Mouse (Mus musculus): Measurements from ENCODE around the gene Dicer1.
"Not testable (repeated sequence)": the region's sequence is repeated elsewhere in the genome, so short reads cannot be mapped to it uniquely, and the experiment has no call there.

Dicer1 gene

DNA sequence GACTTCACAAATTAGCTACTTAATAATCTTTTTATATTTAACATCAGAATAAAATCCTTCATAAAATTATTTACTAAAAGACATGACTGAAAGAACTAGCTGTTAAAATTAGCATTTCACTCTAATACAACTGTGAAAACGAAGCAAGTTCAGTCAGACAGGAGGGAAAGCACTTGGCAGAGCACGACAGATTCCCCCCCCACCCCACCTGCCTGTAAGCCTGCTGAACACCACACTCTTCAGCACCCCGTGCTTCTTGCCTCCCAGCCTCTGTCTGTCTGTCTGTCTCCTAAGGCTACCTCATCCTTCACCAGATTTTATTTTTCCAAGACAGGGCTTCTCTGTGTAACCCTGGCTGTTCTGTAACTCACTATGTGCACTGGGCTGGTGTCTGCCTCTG lies 12.8 kb downstream of the Dicer1 start:
- no peak for DNase-seq

GRCm38 (mm10) chr12:104738446-104738845 lies 13.3 kb downstream of the Dicer1 start:
- no peak for DNase-seq

DNA sequence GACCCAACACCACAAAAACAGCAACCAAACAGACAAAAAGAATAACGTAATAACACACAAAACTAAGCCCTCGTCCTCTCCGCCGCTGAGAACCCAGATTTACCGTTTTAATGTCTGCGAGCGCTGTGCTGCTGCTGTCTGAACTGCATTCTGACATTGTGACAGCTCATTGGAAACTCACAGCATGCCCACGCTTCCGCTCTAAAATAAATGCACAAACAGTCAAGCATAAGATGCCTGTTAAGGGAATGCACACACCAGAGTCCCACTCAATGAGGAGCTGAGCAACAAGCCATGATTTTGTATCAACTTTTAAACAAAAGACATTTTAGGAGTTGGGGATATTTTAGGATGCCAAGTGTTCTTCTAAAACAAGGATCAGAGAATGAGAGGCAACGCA lies 14.1 kb downstream of the Dicer1 start:
- no peak for DNase-seq

DNA sequence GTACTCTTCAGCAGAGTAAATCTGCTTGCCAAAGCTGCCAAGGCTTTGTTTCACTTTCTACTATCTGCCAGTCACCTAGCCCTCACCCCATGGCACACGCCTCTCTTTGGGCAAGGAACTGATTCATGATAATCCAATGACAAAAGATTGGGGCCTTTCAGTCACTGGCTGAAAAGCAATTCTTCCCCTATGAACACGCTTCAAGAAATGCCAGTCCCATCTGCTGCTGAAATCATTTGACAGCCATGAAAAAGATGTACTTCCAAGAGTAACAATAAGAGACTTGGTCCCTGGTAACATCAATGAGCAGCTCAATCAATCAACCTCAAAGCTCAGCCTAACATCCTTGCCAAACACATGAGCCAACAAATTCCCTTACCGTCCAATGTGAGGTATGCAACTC lies 15.8 kb downstream of the Dicer1 start:
- DNase-seq, result no peak

DNA sequence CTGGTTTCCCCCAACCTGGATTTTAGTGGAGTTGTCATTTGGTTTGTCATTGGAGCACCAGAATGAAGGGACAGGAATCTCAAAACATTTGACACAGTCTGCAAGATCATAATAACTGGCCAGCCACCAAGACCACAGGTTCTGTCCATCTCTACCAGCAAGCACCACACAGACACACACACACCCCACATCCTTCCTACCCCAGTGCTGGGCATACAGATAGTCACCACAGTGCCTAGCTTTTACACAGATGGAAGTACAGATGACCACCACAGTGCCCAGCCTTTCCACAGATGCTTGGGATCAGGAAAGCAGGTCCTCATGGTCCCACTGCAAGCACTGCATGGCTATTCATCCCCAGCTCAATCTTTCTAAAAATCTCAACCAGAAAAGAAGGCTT lies 18.6 kb downstream of the Dicer1 start:
- no peak for DNase-seq

DNA sequence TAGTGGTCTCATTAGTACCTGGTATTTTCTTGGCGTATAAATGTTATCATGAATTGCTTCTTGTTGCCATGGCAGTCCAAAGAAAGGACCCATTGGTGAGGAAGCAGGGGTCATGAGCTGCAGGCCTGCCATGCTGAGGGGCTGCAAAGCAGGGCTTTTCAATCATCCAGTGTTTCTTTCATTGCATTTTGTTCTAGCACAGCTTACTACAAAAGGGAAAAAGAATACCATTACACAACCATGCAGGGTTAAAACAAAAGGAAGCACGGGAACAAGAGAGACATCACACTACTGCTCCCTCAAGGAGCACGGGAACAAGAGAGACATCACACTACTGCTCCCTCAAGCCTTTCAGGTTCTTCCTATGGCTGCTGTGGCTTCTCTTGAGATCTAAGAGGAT lies 20.0 kb downstream of the Dicer1 start:
- no peak for DNase-seq

GRCm38 (mm10) chr12:104726436-104726835 lies 25.3 kb downstream of the Dicer1 start:
- DNase-seq, result not testable (repeated sequence)

DNA sequence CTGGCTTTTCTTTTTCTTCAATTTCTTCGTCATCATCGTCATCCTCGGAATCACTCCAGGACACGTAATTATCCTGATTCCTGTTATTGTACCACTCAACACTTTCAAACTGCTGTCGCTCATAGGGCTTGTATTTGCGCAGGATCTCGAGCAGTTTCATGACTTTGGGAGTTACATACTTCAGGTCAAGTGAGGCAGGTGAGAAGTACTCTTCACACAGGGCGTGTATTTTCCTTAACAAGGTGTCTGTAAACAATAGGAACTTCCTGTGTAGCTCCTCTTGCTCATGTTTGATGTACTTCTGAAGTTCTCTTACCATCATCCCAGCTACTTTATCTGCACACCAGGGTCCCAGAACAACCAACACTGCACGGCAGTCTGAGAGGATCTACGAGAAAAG lies 29.7 kb downstream of the Dicer1 start:
- no peak for DNase-seq

DNA sequence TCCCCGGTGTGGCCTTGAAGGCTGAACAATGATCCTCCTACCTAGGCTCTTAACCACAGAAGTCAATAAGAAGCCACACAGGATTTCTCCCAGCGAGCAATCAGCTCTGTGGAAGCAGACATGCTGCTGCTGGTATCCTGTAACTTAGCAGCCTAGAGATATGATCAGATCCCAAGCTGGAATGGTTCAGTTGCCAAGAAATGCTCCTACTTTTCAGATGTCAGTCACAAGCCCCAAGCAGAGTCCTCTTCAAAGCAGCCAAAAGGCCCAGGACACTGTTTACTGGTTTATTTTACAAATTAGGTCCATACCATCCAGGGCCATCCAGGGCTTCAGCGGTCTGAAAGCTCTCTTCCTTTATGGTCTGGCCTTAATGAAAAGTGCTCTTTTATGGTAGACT lies 30.7 kb downstream of the Dicer1 start:
- no peak for DNase-seq

- DNase-seq, result no peak
Observed at GRCm38 (mm10) chr12:104718956-104719355, 32.8 kb downstream of the Dicer1 start.

DNA sequence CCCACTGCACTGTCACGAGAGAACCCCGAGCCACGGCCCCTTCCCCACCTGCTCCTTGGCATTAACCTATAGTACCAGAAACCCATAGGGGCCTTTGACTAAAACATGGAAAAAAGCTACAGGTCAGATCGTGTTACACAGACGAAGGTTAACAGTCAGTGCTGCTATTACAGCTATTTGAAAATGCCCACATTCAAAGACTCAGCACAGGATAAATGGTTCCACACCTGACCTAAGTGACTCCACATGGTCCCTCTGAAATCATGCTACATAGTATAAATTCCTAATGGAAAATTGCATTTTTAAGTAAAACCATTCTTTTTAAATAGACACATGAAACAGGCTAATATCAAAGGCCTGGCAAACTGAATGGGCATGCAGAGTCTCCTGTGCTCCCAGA lies 35.3 kb downstream of the Dicer1 start:
- DNase-seq, result no peak

DNA sequence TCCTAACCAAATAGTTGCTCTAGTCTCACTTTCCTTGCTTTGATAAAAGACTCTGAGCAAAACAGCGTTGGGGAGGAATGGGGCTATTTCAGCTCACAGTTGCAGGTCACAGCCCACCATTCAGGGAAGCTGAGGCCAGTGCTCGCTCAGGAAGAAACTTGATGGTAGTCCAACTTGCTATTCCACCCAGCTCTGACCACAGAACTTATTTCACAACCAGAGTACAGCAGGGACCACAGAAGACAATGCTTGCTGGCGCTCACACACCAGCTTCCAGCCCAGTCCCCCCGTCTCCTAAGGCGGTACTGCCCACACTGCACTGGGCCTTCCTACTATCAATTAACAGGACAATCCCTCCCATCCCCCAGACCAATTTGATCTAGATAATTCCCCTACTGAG lies 36.3 kb downstream of the Dicer1 start:
- no peak for DNase-seq

DNA sequence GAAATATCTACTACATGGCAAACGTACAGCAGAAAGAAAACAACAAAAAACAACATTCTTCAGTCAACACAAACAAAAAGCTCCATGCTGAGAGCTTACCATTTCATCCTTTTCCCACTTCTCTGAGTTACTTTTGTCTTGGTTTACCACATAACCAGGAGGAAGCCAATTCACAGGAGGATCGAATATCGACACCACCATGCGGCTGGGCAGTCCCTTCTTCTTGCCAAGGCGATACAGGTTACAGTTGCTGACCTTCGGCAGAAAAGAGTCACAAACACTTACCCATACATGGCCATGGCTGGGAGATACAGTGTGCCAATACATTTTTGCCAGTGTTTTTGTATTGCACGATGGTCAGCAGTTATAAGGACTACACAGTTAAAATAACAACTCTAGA lies 51.5 kb downstream of the Dicer1 start:
- no peak for DNase-seq

DNA sequence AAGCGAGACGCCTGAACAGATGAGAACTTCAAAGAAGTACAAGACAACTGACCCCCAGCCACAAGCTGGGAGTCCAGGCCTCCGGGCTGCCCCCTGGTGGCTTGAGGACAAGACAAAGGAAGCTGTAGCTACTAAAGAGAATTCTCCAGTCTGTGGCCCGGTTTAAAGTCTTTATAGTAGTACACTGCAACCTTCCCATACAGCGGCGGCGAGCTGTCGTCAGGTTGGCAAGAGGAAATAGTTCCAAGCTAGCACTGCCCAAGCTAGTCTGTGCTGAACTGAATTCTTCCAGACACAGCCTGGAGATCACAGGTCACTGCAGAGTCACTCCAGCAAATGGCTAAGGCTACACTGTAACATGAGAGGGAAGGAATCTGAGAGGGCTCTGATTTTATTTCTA lies 52.0 kb downstream of the Dicer1 start:
- DNase-seq, result peak; percentile 40

- DNase-seq, result no peak
Observed at GRCm38 (mm10) chr12:104695514-104695913, 56.2 kb downstream of the Dicer1 start.

- DNase-seq, result no peak
Observed at GRCm38 (mm10) chr12:104692864-104693263, 58.9 kb downstream of the Dicer1 start.

DNA sequence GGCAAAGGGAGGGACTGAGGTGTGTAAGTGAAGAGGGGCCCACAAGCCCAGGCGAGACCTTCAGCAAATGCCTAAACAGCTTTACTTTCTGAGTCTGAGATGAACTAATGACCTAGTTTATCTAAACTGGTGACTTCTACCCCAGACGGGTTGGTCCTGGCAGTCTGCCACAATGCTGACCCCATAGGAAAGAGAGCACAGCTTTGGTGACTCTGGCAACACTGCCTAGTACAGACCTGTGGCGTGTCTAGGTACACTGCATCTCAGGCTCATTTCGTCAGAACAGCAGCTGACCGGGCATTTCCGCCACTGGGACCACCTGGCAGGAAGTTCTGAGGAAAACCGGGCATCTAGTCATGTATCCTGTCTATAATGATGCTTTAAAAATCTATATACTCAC lies 61.3 kb downstream of the Dicer1 start:
- DNase-seq, result no peak

- DNase-seq, result no peak
Observed at GRCm38 (mm10) chr12:104688870-104689269, 62.9 kb downstream of the Dicer1 start.

GRCm38 (mm10) chr12:104684411-104684931 lies 67.3 kb downstream of the Dicer1 start:
- DNase-seq, result no peak

DNA sequence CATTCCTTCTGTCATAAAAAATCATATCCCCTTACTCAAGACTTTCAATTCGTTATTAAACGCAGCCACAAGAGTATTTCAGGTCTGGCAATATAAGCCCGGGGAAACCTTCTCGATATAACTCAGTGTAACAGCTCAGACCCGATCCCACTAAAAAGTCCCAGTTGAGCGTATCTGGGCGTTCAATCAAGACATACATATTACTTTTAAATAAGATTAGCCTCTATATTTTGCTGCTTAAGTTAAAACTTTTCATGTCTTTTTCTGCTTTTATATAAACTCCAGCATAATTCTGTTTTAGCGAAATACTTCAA lies 72.0 kb downstream of the Dicer1 start:
- DNase-seq, result no peak

DNA sequence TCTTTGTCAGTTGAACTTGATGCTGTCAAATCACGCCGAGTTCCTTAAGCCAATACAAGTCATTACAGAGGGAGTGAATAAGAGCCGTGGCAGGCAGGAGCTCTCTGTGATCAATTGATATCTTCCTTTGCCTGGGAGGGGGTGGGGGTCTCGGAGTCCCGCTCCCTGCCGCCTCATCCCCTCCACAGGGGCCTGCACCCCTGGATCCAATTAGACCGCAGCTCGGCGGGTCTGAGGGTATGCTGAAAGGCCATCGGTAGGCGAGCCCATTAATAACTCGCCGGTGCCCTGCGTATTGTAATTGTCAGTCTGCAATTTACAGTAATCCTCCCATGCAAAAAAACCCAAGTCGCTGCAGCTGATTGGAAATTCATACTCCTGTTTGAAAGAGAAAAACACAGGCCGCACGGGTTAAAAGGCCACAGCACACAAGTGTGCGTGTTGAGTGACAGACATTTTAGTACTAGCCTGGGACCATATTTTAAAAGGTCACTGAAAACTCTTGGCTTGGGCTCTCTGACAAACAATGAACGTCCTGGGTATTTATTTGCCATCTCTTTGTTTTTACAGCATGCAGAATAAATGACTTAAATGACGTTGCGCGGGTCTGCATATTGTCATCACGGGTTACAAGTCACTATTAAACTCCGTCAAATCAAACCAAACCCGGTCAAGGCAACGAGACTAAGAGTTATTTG lies 72.5 kb downstream of the Dicer1 start:
- DNase-seq, result no peak

GRCm38 (mm10) chr12:104678462-104678861 lies 73.3 kb downstream of the Dicer1 start:
- no peak for DNase-seq

DNA sequence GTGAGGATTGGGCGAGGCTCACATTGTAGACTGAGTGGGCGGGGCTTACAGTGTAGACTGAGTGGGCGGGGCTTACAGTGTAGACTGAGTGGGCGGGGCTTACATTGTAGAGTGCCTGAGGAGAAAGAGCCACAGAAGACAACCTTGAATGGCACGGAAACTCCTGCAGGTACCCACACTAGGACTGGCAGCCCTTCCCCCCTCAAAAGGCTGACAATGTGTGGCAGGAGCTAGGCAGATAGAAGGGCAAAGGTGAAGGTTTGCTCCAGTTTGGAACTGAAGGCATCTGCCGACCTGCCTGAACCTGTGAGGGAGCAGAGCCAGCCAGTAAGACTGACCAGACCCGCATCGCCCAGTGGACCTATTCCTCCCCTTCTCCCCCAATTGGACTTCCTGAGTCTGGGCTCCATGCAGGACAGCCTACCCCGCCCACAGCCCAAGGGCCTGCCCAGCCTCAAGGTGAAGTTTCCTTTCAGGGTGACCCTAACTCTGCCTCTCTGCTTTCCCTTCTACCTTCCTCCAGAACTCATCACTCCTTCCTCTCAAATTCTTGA lies 74.3 kb downstream of the Dicer1 start:
- DNase-seq, result no peak

DNA sequence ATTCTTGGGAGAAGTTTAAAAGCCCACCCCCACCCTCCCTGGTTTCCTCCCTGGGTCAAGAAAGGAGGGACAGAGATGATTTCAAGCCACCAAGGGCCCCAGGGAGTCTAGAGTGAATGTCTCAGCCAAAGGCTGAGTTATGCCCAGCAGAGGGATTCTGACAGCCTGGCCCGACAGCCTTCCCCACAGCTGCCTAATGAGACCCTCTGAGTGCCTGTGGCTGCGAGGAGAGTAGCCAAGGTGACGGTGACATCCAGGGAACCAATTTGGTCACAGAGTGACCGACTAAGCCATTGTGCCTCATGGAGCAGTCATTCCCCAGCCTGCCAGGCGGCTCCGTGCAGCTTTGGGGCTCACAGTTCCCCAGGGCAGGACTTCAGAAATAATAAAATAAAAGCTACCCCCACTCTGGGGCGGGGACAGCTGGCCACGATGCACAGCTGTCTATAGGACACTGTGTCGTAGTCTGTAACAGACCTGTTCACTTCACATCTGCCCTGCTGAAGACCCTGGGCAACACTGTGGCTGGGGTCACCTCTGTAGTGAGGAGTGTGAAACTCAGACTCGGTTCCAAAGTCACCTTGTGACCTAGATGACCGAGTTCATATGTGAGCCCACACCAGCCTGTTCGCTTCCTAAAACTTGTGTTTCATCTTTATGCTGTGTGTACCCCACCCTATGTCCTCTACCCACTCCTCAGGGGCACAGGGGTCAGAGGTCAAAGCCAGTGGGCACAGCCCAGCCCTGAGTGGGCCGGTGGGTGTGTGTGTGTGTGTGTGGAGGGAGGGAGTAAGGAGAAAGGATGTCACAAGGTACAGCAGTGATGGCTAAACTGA lies 75.0 kb downstream of the Dicer1 start:
- no peak for DNase-seq
